Mouse (Mus musculus): Measurements from ENCODE around the gene Rbbp8nl.

Rbbp8nl gene

GRCm38 (mm10) chr2:180257963-180258865, 31.5 kb downstream of the Rbbp8nl start:
- no peak for DNase-seq (ENCODE audit: low spot score)

DNA sequence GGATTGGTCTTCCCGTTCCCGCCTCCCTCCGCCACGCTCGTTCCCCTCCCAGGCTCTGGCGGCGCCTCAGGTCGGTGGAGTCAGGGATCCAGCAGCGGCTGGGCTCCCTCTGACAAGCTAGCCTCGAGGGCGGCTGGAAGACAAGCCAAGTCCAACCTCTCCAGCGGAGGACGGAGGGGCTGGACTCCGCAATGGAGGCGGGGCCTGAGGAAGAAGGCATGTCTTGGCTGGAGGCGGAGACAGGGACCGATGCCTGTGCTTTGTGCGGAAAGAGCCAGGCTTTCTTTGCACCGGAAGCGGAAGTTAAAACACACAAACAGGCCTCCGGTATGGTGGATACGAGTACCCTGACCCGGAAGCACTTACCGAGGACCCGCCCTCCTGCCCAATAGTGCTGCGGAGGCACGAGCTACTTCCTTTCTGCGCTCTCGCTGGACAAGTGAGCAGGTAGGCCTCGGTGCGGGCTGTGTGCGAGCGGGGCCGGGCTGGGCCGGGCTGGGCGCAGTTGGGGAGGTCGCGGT, 32.6 kb downstream of the Rbbp8nl start, which contains the start of gene Rps21:
Gene Rps21 (plus strand): TSS at position 377 of the 521 bp plus-strand sequence.
- DNase-seq (ENCODE audit: low spot score), result peak; percentile 91

DNA sequence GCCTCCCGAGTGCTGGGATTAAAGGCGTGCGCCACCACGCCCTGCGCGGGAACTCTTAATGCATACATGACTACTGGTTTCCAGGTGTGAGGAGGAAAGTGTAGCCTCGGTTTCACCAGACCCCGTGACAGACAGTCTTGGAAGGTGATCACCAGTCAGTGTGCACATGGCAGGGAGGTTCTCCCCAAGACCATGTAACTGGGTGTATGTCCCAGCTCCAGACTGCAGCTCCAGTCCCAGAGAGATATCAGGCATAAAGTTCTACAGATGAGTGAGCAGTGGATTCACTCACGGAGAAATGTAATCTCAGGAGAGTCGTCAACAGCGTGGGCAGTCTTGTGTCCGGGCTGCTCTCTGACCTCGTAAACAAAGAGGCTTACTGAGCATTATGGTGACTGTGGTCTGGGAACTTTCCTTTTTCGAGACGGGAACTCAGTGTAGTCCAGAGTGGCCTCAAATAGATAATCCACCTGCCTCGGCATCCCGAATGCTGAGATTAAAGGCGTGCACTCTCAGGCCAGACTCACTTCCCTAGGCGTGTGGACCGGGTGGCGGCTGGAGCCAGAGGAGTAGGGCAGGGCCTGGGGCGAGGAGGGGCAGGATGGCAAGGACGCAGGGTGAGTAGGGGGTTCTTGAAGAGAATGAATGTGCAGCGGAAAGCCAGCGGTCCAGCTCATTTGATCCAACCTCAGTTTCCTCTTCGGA, 33.2 kb downstream of the Rbbp8nl start:
- DNase-seq (ENCODE audit: low spot score), result no peak

DNA sequence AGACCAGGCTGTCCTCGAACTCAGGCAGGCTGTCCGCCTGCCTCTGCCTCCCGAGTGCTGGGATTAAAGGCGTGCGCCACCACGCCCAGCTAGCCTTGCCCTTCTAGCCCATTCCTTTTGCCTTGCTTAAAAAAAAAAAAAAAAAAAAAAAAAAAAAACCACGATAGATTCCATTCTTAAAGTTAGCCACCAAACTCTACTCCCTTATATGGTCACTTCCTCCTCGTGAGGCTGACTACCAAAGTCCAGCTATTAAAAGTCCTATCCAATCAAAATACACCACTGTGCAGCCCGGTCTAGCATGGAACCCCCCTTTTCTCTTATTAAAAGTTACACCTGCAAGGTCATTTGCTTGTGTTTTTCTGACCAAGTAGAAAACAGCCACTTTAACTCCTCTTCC, 34.0 kb downstream of the Rbbp8nl start:
- DNase-seq (ENCODE audit: low spot score), result no peak

DNA sequence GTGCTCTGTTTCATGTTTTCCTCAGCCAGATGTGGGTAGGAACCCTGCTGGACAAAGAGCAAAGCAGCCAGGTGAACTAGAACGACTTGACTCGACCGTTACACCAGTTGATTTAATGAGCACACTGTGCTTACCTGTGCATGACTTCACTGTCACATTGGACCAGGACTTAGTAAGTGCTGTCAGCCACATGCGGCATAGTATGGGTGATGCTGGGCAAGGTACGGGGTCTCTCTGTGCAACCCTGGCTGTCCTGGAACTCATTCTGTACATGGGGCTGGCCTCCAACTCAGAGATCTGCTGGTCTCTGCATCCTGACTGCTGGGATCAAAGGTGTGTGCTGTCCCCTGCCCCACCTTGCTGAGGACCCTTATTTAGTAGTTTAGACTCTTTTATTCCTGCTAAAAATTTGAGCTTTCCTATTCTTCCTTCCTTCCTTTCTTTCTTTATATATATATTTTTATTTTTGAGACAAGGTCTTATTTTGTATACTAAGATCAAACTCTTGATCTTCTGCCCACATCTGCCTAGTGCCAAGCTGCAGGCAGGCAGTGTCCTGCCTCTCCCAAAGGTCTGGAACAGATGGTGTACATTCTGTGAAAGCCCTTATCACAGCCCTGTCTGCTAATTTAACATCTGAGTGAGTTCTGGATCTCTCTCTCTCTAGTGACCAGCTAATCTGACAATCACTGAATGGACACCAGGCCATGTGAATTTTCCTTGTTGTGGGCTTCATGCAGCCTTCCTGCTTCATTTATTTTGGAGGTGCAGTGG, 35.1 kb downstream of the Rbbp8nl start:
- DNase-seq (ENCODE audit: low spot score), result no peak

DNA sequence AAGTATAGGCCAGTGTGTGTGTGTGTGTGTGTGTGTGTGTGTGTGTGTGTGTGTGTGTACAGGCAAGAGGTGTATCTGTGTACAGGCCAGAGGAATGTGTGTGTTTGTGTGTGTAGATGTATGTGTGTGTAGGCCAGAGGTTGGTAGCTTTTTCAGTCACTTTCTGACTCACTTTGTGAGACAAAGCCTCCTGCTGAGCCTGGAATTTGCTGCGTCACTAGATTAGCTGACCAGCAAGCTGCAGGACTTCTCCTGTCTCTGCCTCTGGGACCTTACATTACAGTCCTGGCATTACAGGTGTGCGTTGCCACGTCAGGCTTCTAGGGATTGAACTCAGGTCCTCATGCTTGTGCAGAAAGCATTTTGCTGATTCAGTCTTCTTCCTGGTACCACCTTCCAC, 37.8 kb downstream of the Rbbp8nl start:
- DNase-seq (ENCODE audit: low spot score), result no peak

DNA sequence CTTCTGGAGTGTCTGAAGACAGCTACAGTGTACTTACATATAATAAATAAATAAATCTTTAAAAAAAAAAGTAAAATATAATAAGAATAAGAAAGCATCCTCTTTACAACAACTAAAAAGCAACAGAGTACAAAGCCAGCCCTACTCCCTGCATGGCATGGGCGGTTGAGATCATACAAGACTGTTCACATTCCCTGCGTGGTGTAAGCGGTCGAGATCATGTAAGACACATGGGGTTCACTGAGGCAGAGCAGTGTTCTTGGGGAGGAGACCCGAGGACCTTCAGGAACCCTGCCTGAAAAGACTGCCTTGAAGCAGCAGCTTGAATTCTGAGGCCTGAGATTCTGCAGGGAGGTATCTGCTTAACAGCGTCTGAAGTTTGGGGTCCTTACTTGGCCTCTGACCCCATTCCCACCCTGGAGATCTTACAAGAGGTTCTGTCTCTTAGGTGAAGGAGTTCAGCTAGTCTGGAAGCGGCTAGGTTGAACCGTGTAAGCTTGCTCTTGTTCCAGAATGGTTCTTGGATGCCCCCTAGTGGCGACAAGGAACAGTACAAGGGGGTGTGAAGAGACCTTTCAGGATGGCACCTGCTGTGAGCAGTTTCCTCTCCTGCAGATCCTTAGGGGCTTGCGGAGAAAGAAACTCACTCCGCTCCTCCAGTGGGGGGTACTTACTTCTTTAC, 38.6 kb downstream of the Rbbp8nl start:
- DNase-seq (ENCODE audit: low spot score), result peak; percentile 79

- DNase-seq (ENCODE audit: low spot score), result no peak
Observed at GRCm38 (mm10) chr2:180248947-180249660, 40.6 kb downstream of the Rbbp8nl start.

DNA sequence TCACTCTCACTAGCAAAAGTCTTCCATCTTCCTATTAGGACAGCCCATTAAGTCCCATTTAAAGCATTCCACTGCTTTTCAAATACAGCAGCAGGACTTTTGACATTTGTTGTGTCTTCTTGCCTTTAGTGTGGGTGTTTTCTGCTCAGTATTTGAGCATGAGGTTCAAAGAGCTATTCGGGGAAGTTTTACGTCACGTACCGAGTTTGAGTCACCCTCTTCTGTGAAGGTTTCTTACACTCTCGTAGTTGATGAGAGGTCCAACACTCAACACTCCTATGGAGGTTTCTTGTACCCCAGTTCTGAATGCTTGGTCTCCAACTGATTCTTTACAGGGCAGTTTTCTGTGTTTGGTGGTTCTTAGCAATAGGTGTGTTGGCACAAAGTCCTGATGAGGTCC, 41.8 kb downstream of the Rbbp8nl start:
- DNase-seq (ENCODE audit: low spot score), result no peak

DNA sequence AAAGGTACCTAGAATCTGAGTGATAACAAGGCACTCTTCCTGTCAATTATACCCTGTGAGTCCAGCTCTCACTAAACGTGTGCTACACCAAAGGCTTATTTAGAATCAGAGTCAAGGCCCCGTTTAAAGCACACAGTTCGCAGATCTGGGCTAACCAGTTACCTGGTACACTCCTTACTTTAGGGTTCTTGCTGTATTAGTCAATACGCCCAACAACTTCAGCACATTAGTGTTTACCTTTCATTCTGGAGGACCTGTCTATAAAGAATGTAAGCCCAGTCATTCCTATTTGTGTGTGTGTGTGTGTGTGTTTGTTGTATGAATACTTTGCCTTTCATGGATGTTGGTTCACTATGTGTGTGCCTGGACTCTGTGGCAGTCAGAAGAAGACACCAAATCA, 46.6 kb downstream of the Rbbp8nl start:
- no peak for DNase-seq (ENCODE audit: low spot score)

- no peak for DNase-seq (ENCODE audit: low spot score)
Observed at GRCm38 (mm10) chr2:180238591-180238990, 51.1 kb downstream of the Rbbp8nl start.

DNA sequence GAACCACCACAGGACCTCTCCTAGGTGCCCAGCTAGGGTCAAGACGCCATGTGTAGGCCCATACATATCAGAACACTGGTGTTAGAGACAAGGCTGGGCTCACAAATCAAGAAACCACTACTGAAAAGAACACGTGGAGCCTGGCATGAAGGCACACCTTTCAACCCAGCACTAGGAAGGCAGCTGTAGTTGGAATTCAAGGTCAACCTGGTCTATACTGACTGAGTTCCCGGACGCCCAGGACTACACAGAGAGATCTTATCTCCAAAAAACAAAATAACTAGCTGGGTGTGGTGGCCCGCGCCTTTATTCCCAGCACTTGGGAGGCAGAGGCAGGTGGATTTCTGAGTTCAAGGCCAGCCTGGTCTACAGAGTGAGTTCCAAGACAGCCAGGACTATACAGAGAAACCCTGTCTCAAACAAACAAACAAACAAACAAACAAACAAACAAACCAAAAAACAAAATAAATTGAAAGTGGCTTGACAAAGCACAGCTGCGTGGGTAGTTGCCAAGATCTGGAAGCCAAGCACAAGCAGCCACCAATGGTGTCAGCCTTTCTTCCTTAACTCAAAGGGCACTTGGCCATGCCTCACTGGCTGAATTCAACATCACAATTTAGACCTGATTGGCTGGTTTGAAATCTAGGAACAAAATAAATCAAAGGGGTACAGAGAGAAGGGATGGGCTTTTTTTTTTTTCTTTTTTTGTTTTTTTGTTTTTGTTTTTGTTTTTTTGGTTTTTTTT, 51.9 kb downstream of the Rbbp8nl start:
- no peak for DNase-seq (ENCODE audit: low spot score)

DNA sequence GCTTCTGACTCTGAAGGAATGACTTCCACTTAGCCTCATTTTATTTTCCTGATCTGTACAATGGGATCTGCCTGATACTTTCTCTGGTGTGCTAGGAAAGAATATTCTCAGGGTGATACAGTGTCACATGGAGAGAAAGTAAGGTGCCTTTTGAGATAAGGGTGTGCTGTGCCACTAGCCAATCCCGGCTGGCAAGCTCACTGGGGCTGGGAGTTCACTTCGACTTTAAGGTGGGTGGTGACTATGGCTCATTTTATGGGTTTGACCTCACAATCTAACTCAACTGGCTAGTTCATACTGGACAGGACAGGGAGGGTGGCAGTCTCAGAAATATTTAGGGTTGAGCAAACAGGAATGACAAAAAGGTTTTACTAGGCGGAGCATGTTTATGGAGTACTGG, 52.7 kb downstream of the Rbbp8nl start:
- DNase-seq (ENCODE audit: low spot score), result no peak

DNA sequence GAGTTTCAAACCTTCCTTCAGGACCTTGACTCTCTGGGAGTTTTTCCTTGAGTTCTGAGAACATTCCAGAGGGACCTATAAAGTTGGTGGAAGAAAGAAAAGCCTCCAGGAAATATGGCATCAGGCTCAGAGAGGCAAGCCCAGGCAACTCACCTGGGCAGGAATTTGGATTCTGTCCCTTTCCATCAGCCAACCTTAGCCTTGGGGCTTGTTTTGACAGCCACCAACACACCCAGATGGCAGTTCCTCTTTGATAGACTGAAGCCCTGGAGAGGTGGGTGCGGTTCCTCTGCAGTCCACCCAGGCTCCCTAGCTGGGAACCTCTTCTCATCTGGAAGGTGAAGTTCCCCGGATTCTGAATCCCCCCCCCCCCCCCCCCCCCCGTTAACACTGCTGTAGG, 53.2 kb downstream of the Rbbp8nl start:
- no peak for DNase-seq (ENCODE audit: low spot score)

DNA sequence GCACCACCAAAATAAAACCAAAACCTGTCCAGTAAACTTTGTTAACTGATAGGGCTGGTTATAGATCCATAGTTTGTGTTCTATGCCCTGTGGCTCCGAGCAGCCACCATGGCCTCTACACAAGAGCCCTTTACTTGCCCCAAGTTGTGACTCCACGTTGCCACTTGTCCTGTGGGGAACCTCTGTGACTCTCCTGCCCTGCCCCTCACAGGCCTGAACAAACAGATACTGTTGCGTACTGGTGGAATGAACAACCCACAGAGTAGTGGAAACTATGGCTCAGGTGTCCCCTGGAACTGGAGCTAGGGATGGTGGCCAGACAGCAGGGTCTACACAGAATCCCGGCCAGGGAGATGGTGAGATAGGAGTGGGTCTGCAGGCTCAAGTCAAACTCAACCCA, 53.9 kb downstream of the Rbbp8nl start:
- DNase-seq (ENCODE audit: low spot score), result no peak

GRCm38 (mm10) chr2:180234980-180235379, 54.7 kb downstream of the Rbbp8nl start:
- no peak for DNase-seq (ENCODE audit: low spot score)

- no peak for DNase-seq (ENCODE audit: low spot score)
Observed at GRCm38 (mm10) chr2:180234353-180234752, 55.3 kb downstream of the Rbbp8nl start.

- DNase-seq (ENCODE audit: low spot score), result no peak
Observed at GRCm38 (mm10) chr2:180233101-180233904, 56.4 kb downstream of the Rbbp8nl start.

GRCm38 (mm10) chr2:180230482-180230881, 59.2 kb downstream of the Rbbp8nl start:
- DNase-seq (ENCODE audit: low spot score), result no peak
